Mouse (Mus musculus): ENCODE measurements around the gene Pacs1. TPM values are rescaled to one million over a fixed set of nuclear protein-coding genes. Genes with fewer than 3 reads are reported as not detected.

The Pacs1 gene
- total RNA-seq, 2 experiments from 2014 or later = 71.2 to 73.5 TPM

- peak; percentile 71 to 82 for DNase-seq (ENCODE audit: low spot score in 2 of 2)
Measured at GRCm38 (mm10) chr19:5098363-5099143, 174.4 kb downstream of the Pacs1 start, which contains the start of gene Cnih2. TSS of gene Cnih2 (minus strand) at chr19:5098521.

DNA sequence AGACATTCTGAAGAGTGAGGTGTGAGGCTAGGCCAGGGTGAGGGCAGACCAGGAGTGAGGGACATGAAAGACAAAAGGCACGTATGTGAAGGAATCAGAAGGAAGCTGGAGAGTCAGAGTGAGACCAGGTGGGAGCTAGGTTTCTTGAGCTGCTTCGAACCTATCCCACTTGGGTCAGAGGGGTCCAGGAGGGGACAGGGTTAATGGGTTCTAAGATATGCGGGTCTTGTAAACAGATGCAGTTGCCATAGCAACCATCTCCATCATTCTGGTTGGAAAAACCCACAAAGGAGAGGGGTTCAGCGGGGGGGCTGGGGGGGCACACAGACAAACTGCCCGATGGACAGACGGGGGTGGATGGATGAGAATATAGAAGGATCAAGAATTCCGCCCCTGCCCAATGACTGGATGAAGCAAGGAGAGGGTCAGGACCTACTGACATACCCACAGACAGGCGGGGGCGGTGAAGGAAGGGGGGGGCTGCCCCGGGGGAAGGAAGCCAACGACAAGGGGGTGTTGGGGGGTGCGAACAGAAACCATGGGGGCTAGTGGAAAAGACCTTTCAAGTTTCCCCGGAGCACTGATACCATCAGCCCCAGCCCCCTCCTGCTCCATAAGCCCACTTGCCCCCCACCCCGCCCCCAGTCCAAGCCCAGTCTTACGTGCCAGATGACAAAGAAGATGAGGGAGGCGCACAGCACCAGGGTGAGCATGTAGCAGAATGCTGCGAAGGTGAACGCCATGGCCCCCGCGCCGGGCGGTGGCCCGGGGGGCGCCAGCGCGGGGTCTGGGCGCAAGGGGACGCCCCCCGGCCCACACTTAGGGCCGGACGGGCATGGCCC lies 175.2 kb downstream of the Pacs1 start:
- peak in 1 of 2 experiments; percentile 25 for DNase-seq (ENCODE audit: low spot score in 2 of 2)

GRCm38 (mm10) chr19:5095887-5096474 lies 176.9 kb downstream of the Pacs1 start:
- DNase-seq (ENCODE audit: low spot score in 2 of 2) = peak; percentile 73 to 78

- DNase-seq (ENCODE audit: low spot score in 2 of 2) = no peak
Measured at GRCm38 (mm10) chr19:5094746-5095417, 178.0 kb downstream of the Pacs1 start.

DNA sequence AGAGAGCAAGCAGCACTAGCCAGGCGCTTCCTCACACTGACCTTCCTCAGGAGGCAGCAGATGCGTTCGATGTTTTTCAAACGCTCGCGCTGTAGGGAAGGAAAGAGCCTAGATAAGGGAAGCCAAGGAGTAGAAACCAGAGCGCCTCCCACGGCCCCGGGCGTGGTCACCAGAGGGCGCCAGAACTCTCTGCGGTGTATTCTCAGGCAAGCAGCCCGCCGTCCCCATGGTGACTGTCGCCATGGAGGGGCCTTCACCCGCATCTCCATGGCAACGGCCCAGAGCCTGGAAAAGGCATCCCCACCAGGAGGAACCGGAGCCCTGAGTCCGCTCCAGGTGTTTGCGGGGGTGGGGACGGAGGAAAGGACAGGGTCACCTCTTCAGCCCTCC lies 178.7 kb downstream of the Pacs1 start:
- peak; percentile 99 for DNase-seq (ENCODE audit: low spot score in 2 of 2)

DNA sequence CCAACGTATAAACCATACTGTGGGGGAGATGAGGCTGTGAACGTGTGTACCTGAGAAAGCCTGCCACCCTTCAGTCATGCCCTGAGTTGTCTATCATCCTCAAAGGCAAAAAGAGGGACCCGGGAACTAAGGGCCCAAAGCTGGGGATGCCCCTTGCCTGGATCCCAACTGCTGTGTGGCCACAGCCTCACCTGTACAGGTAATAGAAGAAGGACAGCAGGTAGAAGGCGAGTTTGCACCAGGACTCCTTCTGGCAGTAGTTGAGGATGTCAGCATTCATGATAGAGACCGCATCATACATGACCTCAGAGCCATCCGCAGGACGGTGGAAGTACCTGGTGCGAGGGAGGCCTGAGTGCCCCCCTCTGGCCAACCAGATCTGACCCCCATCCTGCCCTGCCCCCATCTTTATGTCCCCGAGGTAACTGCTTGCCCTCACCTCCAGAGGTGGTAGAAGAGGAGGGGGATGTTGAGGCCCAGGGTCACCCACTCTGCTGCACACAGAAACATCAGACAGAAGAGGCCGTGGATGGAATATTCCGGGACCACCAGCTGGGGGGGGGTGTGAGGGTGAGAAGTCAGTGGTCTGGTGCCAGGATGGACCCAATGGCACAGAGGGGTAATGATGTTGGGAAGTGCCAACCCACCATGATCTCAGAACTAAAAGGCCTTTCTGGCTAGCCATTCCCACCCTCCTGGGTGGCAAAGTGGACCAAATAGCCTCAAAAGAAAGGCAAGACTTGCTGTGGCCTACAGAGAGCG lies 179.3 kb downstream of the Pacs1 start:
- no peak for DNase-seq (ENCODE audit: low spot score in 2 of 2)

- no peak for DNase-seq (ENCODE audit: low spot score in 2 of 2)
Measured at GRCm38 (mm10) chr19:5092083-5092482, 180.8 kb downstream of the Pacs1 start.

DNA sequence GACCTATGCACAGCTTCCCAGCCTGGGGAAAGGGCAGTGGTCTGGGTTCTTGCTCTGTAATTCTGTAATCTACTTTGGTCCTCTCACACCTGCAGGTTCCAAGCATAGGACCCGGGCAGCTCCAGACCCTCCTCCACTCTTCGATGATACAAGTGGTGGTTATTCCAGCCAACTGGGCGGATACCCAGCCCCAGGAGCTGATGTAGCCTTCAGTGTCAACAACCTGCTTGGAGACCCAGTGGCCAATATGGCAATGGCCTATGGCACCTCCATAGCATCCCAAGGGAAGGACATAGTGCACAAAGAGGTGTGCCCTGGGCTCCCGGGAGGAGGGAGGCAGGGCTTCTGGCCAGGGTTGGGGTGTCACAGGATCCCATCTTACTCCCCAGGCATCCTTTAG lies 183.6 kb downstream of the Pacs1 start:
- DNase-seq (ENCODE audit: low spot score in 2 of 2) = no peak

- peak; percentile 89 to 91 for DNase-seq (ENCODE audit: low spot score in 2 of 2)
Measured at GRCm38 (mm10) chr19:5087884-5088728, 184.8 kb downstream of the Pacs1 start, which contains the start of gene Yif1a. TSS of gene Yif1a (plus strand) at chr19:5088538.

GRCm38 (mm10) chr19:5086533-5086932 lies 186.4 kb downstream of the Pacs1 start:
- peak in 1 of 2 experiments; percentile 10 for DNase-seq (ENCODE audit: low spot score in 2 of 2)

GRCm38 (mm10) chr19:5085145-5085863 lies 187.6 kb downstream of the Pacs1 start, which contains the start of gene Tmem151a:
TSS of gene Tmem151a (minus strand) at chr19:5085531.
- DNase-seq (ENCODE audit: low spot score in 2 of 2) = peak; percentile 41 to 51

GRCm38 (mm10) chr19:5084834-5085144 lies 188.1 kb downstream of the Pacs1 start:
- peak in 1 of 2 experiments; percentile 28 for DNase-seq (ENCODE audit: low spot score in 2 of 2)

- no peak for DNase-seq (ENCODE audit: low spot score in 2 of 2)
Measured at GRCm38 (mm10) chr19:5083961-5084833, 188.7 kb downstream of the Pacs1 start.

Small RNAs within 50 kb of the gene (microRNA-seq; reads per million reads assigned to microRNA genes)
- 0 reads per million in 2 experiments for gene Gm27468

Other genes with a start within 250 kb of the Pacs1 start
- gene Slc29a2, start 249.3 kb downstream of the Pacs1 start, total RNA-seq (2021) = 10 to 100 TPM; 21.0 to 21.9 TPM
- 100 to 1,000 TPM; 125 to 126 TPM for gene B4gat1, start 234.3 kb downstream of the Pacs1 start, total RNA-seq (2021)
- 1 to 10 TPM; 3.4 to 6.9 TPM for gene AC124502.3, start 234.2 kb downstream of the Pacs1 start, total RNA-seq (2021)
- 10 to 100 TPM in 1 of 2 experiments, 1 to 10 TPM in 1; 8.7 to 11.9 TPM for gene Brms1, start 231.8 kb downstream of the Pacs1 start, total RNA-seq (2021)
- gene Rin1, start 222.6 kb downstream of the Pacs1 start, total RNA-seq (2021) = 10 to 100 TPM; 26.4 to 26.6 TPM
- gene Cd248, start 205.0 kb downstream of the Pacs1 start, total RNA-seq (2021) = 10 to 100 TPM in 1 of 2 experiments, 1 to 10 TPM in 1; 9.9 to 10.2 TPM
- 10 to 100 TPM; 96.6 to 98.0 TPM for gene Tmem151a, start 187.6 kb downstream of the Pacs1 start, total RNA-seq (2021)
- 10 to 100 TPM; 24.7 to 29.9 TPM for gene Yif1a, start 184.6 kb downstream of the Pacs1 start, total RNA-seq (2021)
- 100 to 1,000 TPM; 743 to 783 TPM for gene Cnih2, start 174.6 kb downstream of the Pacs1 start, total RNA-seq (2021)
- gene Rab1b, start 166.0 kb downstream of the Pacs1 start, total RNA-seq (2021) = 100 to 1,000 TPM; 163 to 166 TPM
- 100 to 1,000 TPM; 170 to 176 TPM for gene Klc2, start 154.6 kb downstream of the Pacs1 start, total RNA-seq (2021)
- gene Sf3b2, start 22.3 kb upstream of the Pacs1 start, total RNA-seq (2021) = 100 to 1,000 TPM; 197 to 198 TPM
- gene Gal3st3, start 25.2 kb upstream of the Pacs1 start, total RNA-seq (2021) = 100 to 1,000 TPM; 104 to 111 TPM
- gene Catsper1, start 62.6 kb upstream of the Pacs1 start, total RNA-seq (2021) = not detected
- 1 to 10 TPM; 5.4 to 7.4 TPM for gene Cst6, start 76.5 kb upstream of the Pacs1 start, total RNA-seq (2021)
- 10 to 100 TPM; 25.9 to 28.3 TPM for gene Eif1ad, start 93.6 kb upstream of the Pacs1 start, total RNA-seq (2021)
- 100 to 1,000 TPM; 110 to 114 TPM for gene Banf1, start 94.0 kb upstream of the Pacs1 start, total RNA-seq (2021)
- 10 to 100 TPM; 84.3 to 95.6 TPM for gene Sart1, start 115.6 kb upstream of the Pacs1 start, total RNA-seq (2021)
- under 1 TPM in 1 of 2 experiments, not detected in 1; 0.85 TPM for gene Tsga10ip, start 129.4 kb upstream of the Pacs1 start, total RNA-seq (2021)
- gene Drap1, start 151.9 kb upstream of the Pacs1 start, total RNA-seq (2021) = 100 to 1,000 TPM; 234 to 244 TPM
- 10 to 100 TPM; 55.7 to 57.5 TPM for gene AI837181, start 152.0 kb upstream of the Pacs1 start, total RNA-seq (2021)
- gene Fosl1, start 174.4 kb upstream of the Pacs1 start, total RNA-seq (2021) = not detected
- 10 to 100 TPM; 26.4 to 32.9 TPM for gene Ccdc85b, start 184.8 kb upstream of the Pacs1 start, total RNA-seq (2021)
- 100 to 1,000 TPM in 1 of 2 experiments, 10 to 100 TPM in 1; 83.7 to 108 TPM for gene Fibp, start 187.5 kb upstream of the Pacs1 start, total RNA-seq (2021)
- 1 to 10 TPM; 2.6 to 2.9 TPM for gene Ctsw, start 195.4 kb upstream of the Pacs1 start, total RNA-seq (2021)
- 10 to 100 TPM; 18.4 to 19.6 TPM for gene Efemp2, start 200.8 kb upstream of the Pacs1 start, total RNA-seq (2021)
- gene Mus81, start 215.3 kb upstream of the Pacs1 start, total RNA-seq (2021) = 10 to 100 TPM; 34.2 to 40.9 TPM
- gene Cfl1, start 217.3 kb upstream of the Pacs1 start, total RNA-seq (2021) = 1,000 to 10,000 TPM; 1,802 to 1,826 TPM
- 1 to 10 TPM; 5.6 to 9.8 TPM for gene 1700020D05Rik, start 230.7 kb upstream of the Pacs1 start, total RNA-seq (2021)
- gene Snx32, start 237.4 kb upstream of the Pacs1 start, total RNA-seq (2021) = 10 to 100 TPM; 63.1 to 66.2 TPM